Mouse (Mus musculus) spleen, adult 2 months (tissue): ENCODE measurements around the gene Car6.

Experiments
- CTCF ChIP-seq: fragments of 200-500 bp; IDR thresholded peaks from 2 replicates; pipeline ENCODE4 v1.5.1; 2011; ENCODE audit warnings: mild to moderate bottlenecking, inconsistent platforms; ENCODE audit not compliant: insufficient read depth, insufficient read length, insufficient replicate concordance; ENCODE audit errors: extremely low read depth
- POLR2A ChIP-seq: fragments of 200-500 bp; IDR thresholded peaks from 2 replicates; pipeline ENCODE4 v1.6.1; 2011; ENCODE audit warnings: low read depth, low read length, inconsistent platforms

DNA sequence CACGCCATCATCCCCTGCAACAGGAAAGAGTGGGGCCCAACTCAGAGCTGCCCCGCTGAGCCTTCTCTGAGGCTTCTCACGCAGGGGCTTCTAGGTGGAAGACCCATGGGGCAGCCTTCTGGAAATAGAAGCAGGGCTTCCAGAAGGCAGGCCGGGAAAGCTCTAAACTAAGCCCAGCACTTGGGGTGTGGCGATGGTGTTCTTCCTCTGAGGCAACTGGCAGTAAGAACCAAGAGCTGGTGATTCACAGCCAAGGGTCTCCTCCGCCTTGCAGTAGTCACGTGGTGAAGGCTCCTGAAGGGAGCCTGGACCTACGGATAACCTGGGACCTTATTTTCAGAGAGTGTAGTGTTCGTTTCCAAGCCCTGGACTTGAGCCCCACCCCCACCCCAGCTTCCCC is 2.9 kb downstream of the Car6 start:
- TF ChIP-seq CTCF, result no peak
- no peak for TF ChIP-seq POLR2A
